Mouse (Mus musculus): Measurements from ENCODE around the gene Hdac1.

DNA sequence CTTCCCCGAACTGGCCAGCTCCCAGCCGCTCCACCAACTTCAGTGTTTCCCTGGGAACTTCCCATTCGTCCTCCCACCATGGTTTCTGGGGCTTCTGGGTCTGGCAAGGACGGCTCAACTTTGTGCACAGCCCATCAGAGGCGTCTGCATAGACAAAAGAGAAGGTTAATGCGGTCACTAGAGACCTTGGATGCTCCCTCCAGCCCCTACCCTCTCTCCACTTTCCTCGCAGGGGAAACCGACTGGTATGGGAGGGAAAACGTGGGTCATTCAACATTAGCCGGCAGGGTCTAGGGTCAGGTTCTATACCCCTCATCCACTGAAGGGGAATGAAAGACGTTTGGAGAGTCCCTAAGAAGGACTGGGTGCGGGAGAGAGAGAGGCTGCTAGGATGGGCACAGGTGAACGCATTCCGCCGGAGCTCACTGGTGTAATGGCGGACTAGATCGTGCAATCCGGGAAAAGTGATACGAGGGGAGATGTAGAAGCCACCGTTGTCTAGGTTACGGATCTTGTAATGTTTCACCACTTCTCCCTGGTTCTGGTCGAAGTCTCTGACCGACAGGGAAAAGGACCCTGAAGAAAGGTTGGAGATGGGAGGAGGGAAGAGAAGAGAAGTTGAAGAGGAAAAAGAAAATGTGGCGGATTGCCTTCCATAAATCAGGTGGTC, 13.5 kb upstream of the Hdac1 start:
- TF ChIP-seq CTCF (IDR thresholded peaks at IDR 0.05; ENCODE audit: control insufficient read depth, insufficient read depth, low read length): no peak
- TF ChIP-seq POLR2A (IDR thresholded peaks at IDR 0.05; ENCODE audit: borderline replicate concordance, control insufficient read depth, low read depth, low read length): no peak

Measured in bone marrow, adult 2 months (tissue).